Mouse (Mus musculus) MEL (cell line): ENCODE measurements at regions not wholly inside any gene's neighbourhood (a gene's known extent, or its start where the extent isn't known, plus 50 kb on each side); places are given as distances from the start of the nearest gene placed in this dataset.
"Not testable (repeated sequence)": the region's sequence is repeated elsewhere in the genome, so short reads cannot be mapped to it uniquely, and the experiment has no call there.

Experiments
- DNase-seq: peaks from one replicate; pipeline ENCODE4 v3.0.0; 2011; ENCODE audit warnings: low read depth, low spot score
- H3K27ac ChIP-seq: 2 replicates; pipeline ENCODE4 v1.5.1; 2012; ENCODE audit warnings: low read depth, mild to moderate bottlenecking, control low read depth, low read length, moderate library complexity; ENCODE audit not compliant: control insufficient read depth
- H3K27me3 ChIP-seq, 2 experiments: fragments of 150-350 bp in 1 of 2; sonication (generic) in 1 of 2; 2 replicates each; pipeline ENCODE4 v1.6.1; 2012; ENCODE audit warnings: low read length in 2 of 2, mild to moderate bottlenecking in 2 of 2, improper control_type of control experiment in 1 of 2, moderate library complexity in 1 of 2; ENCODE audit not compliant: insufficient read depth in 2 of 2, control insufficient read depth in 1 of 2
- H3K36me3 ChIP-seq, 2 experiments: 2 replicates each; pipeline ENCODE4 v1.6.1; 2012 to 2014; ENCODE audit warnings: low read length in 2 of 2, improper control_type of control experiment in 1 of 2, inconsistent platforms in 1 of 2, mild to moderate bottlenecking in 1 of 2; ENCODE audit not compliant: insufficient read depth in 2 of 2, control insufficient read depth in 1 of 2
- H3K4me1 ChIP-seq, 2 experiments: fragments of 150-350 bp in 1 of 2; sonication (generic) in 1 of 2; 2 replicates each; pipeline ENCODE4 v1.6.1; 2012; ENCODE audit warnings: low read length in 2 of 2, improper control_type of control experiment in 1 of 2, mild to moderate bottlenecking in 1 of 2; ENCODE audit not compliant: insufficient read depth in 2 of 2, control insufficient read depth in 1 of 2
- H3K4me3 ChIP-seq, 2 experiments: fragments of 150-350 bp in 1 of 2; sonication (generic) in 1 of 2; 2 replicates each; pipeline ENCODE4 v1.5.1; 2012; ENCODE audit warnings: low read depth in 2 of 2, low read length in 2 of 2, mild to moderate bottlenecking in 2 of 2, moderate library complexity in 2 of 2, control low read depth in 1 of 2, improper control_type of control experiment in 1 of 2; ENCODE audit not compliant: control insufficient read depth in 1 of 2, insufficient read depth in 1 of 2
- H3K79me2 ChIP-seq: 2 replicates; pipeline ENCODE4 v1.6.1; 2012; ENCODE audit warnings: mild to moderate bottlenecking, low read length, moderate library complexity; ENCODE audit not compliant: control insufficient read depth, poor library complexity, insufficient read depth
- H3K9ac ChIP-seq: 2 replicates; pipeline ENCODE4 v1.6.1; 2012; ENCODE audit warnings: low read depth, mild to moderate bottlenecking, control low read depth, low read length, moderate library complexity; ENCODE audit not compliant: control insufficient read depth, poor library complexity, severe bottlenecking
- H3K9me3 ChIP-seq: fragments of 150-350 bp; sonication (generic); replicated peaks from 2 replicates; pipeline ENCODE4 v1.6.1; 2012; ENCODE audit warnings: mild to moderate bottlenecking, low read length, improper control_type of control experiment, moderate library complexity; ENCODE audit not compliant: insufficient read depth
- BHLHE40 ChIP-seq: IDR thresholded peaks from 2 replicates; pipeline ENCODE4 v1.6.1; 2012; ENCODE audit warnings: low read depth, mild to moderate bottlenecking, inconsistent platforms, low read length, improper control_type of control experiment, borderline replicate concordance
- GABPA ChIP-seq: IDR thresholded peaks from 2 replicates; pipeline ENCODE4 v1.6.1; 2012; ENCODE audit warnings: low read depth, mild to moderate bottlenecking, inconsistent platforms, low read length, improper control_type of control experiment, moderate library complexity
- HCFC1 ChIP-seq: IDR thresholded peaks from 2 replicates; pipeline ENCODE4 v1.6.1; 2012; ENCODE audit warnings: low read depth, mild to moderate bottlenecking, inconsistent platforms, low read length, improper control_type of control experiment, moderate library complexity
- JUND ChIP-seq: IDR thresholded peaks from 2 replicates; pipeline ENCODE4 v1.6.1; 2011; ENCODE audit warnings: low read depth, mild to moderate bottlenecking, improper control_type of control experiment, low read length
- KAT2A ChIP-seq: conservative IDR thresholded peaks from 2 replicates; pipeline ENCODE4 v1.6.1; 2012; ENCODE audit warnings: low read depth, low read length, improper control_type of control experiment, inconsistent platforms
- MAFK ChIP-seq: IDR thresholded peaks from 2 replicates; pipeline ENCODE4 v1.6.1; 2011; ENCODE audit warnings: low read depth, mild to moderate bottlenecking, low read length, improper control_type of control experiment, borderline replicate concordance
- MEF2A ChIP-seq: IDR thresholded peaks from 2 replicates; pipeline ENCODE4 v1.6.1; 2014; ENCODE audit warnings: low read depth, mild to moderate bottlenecking, inconsistent platforms, low read length, improper control_type of control experiment; ENCODE audit not compliant: poor library complexity, insufficient replicate concordance, severe bottlenecking; ENCODE audit errors: extremely low read depth
- MYC ChIP-seq: IDR thresholded peaks from 2 replicates; pipeline ENCODE4 v1.6.1; 2011; ENCODE audit warnings: low read depth, mild to moderate bottlenecking, low read length, improper control_type of control experiment, moderate library complexity
- POLR2A ChIP-seq, 2 experiments: IDR thresholded peaks; 2 replicates each; pipeline ENCODE4 v1.6.1; 2011 to 2012; ENCODE audit warnings: low read length in 2 of 2, mild to moderate bottlenecking in 2 of 2, control low read depth in 1 of 2, improper control_type of control experiment in 1 of 2, low read depth in 1 of 2, moderate library complexity in 1 of 2; ENCODE audit not compliant: control insufficient read depth in 1 of 2, insufficient read depth in 1 of 2, poor library complexity in 1 of 2
- POLR2AphosphoS2 ChIP-seq: IDR thresholded peaks from 2 replicates; pipeline ENCODE4 v1.6.1; 2011; ENCODE audit warnings: low read length, improper control_type of control experiment
- POLR2AphosphoS5 ChIP-seq: IDR thresholded peaks from 2 replicates; pipeline ENCODE4 v1.6.1; 2012; ENCODE audit warnings: low read depth, borderline replicate concordance, mild to moderate bottlenecking, inconsistent platforms, low read length, moderate library complexity, mixed read lengths
- RCOR1 ChIP-seq: IDR thresholded peaks from 2 replicates; pipeline ENCODE4 v1.6.1; 2012; ENCODE audit warnings: low read depth, mild to moderate bottlenecking, inconsistent platforms, low read length, improper control_type of control experiment
- TBP ChIP-seq: IDR thresholded peaks from 2 replicates; pipeline ENCODE4 v1.8.0; 2011; ENCODE audit warnings: low read depth, low read length, improper control_type of control experiment
- TCF12 ChIP-seq: IDR thresholded peaks from 2 replicates; pipeline ENCODE4 v1.6.1; 2014; ENCODE audit warnings: low read depth, mild to moderate bottlenecking, inconsistent platforms, low read length, improper control_type of control experiment, moderate library complexity
- USF1 ChIP-seq: IDR thresholded peaks from 2 replicates; pipeline ENCODE4 v1.6.1; 2014; ENCODE audit warnings: low read depth, mild to moderate bottlenecking, inconsistent platforms, low read length, improper control_type of control experiment, moderate library complexity
- ZNF384 ChIP-seq: IDR thresholded peaks from 2 replicates; pipeline ENCODE4 v1.6.1; 2012; ENCODE audit warnings: low read depth, mild to moderate bottlenecking, inconsistent platforms, low read length, improper control_type of control experiment

GRCm38 (mm10) chr3:22285904-22286303, 209.5 kb downstream of the Tbl1xr1 start:
- H3K4me3 ChIP-seq: no peak overlapping the region
- H3K27ac ChIP-seq: no peak overlapping the region
- no peak overlapping the region for H3K9ac ChIP-seq
- no peaks in the 10 kb centered on the region for H3K4me1 ChIP-seq
- DNase-seq: no peak
- no peaks in the 10 kb centered on the region for H3K79me2 ChIP-seq
- no peaks in the 10 kb centered on the region for H3K27me3 ChIP-seq
- H3K9me3 ChIP-seq: no peaks in the 10 kb centered on the region
- TF ChIP-seq KAT2A (no peak), JUND (no peak), USF1 (no peak), MAFK (no peak), TCF12 (no peak), ZNF384 (no peak), POLR2AphosphoS5 (no peak), GABPA (no peak), POLR2A (IDR thresholded peaks at IDR 0.05; ENCODE audit: control insufficient read depth in 1 of 2, insufficient read depth in 1 of 2, low read depth in 1 of 2, low read length in 2 of 2, poor library complexity in 1 of 2) (no peak), MEF2A (no peak), TBP (no peak)
- no peaks in the 10 kb centered on the region for H3K36me3 ChIP-seq

GRCm38 (mm10) chr3:22293466-22293865, 217.0 kb downstream of the Tbl1xr1 start:
- no peaks in the 10 kb centered on the region for H3K36me3 ChIP-seq
- H3K9me3 ChIP-seq: no peaks in the 10 kb centered on the region

GRCm38 (mm10) chr3:22294081-22294480, 217.6 kb downstream of the Tbl1xr1 start:
- H3K36me3 ChIP-seq, H3K79me2 ChIP-seq, H3K27ac ChIP-seq, H3K9me3 ChIP-seq, DNase-seq, H3K9ac ChIP-seq, H3K4me1 ChIP-seq, H3K4me3 ChIP-seq, H3K27me3 ChIP-seq: not testable (repeated sequence)

More at GRCm38 (mm10) chr3:22293466-22293865, 217.0 kb downstream of the Tbl1xr1 start:
- Histone ChIP-seq H3K4me1 (no peaks in the 10 kb centered on the region), H3K79me2 (no peaks in the 10 kb centered on the region), H3K4me3 (no peak overlapping the region), H3K27ac (no peak overlapping the region), H3K9ac (no peak overlapping the region), H3K27me3 (no peaks in the 10 kb centered on the region)
- TF ChIP-seq USF1 (no peak), MYC (no peak), POLR2AphosphoS2 (no peak), POLR2A (IDR thresholded peaks at IDR 0.05; ENCODE audit: control insufficient read depth in 1 of 2, insufficient read depth in 1 of 2, low read depth in 1 of 2, low read length in 2 of 2, poor library complexity in 1 of 2) (no peak), POLR2AphosphoS5 (no peak), BHLHE40 (no peak), RCOR1 (no peak), HCFC1 (no peak)
- DNase-seq: no peak

GRCm38 (mm10) chr3:22296925-22297324, 220.5 kb downstream of the Tbl1xr1 start:
- not testable (repeated sequence) for H3K27ac ChIP-seq

DNA sequence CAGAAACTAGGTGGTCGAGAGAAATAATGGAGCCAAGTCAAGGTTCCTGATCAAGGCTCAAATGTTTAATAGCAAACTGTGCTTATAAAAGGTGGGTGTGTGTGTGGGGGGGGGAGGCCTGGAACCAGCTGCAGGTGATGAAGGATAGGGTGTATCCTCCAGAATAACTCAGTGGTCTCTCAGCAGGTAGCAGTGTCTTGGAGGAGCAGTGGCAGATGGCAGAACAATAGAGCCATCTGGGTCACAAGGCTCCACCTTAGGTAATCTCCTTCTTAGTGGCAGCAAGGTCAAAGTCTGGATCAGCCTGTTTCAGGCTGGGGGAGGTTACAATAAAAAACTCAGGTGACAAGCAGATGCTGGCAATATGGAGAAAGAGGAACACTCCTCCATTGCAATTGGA, 221.4 kb downstream of the Tbl1xr1 start:
- H3K9me3 ChIP-seq, H3K36me3 ChIP-seq, H3K4me1 ChIP-seq, H3K4me3 ChIP-seq, DNase-seq, H3K9ac ChIP-seq, H3K79me2 ChIP-seq, H3K27ac ChIP-seq, H3K27me3 ChIP-seq: not testable (repeated sequence)

More at GRCm38 (mm10) chr3:22296925-22297324, 220.5 kb downstream of the Tbl1xr1 start:
- not testable (repeated sequence) for H3K36me3 ChIP-seq, H3K4me3 ChIP-seq, H3K79me2 ChIP-seq, H3K27me3 ChIP-seq, H3K4me1 ChIP-seq, H3K9me3 ChIP-seq, DNase-seq, H3K9ac ChIP-seq
